Mouse (Mus musculus) hindbrain, embryonic 16.5 days (tissue): ENCODE data around the gene Cox16. TPM values are rescaled to one million over a fixed set of nuclear protein-coding genes. Genes with fewer than 3 reads are reported as not detected.
"Not testable (repeated sequence)": the region's sequence is repeated elsewhere in the genome, so short reads cannot be mapped to it uniquely, and the experiment has no call there.

Experiments
- ATAC-seq: fragments of 200-750 bp; cut with Nextera tagmentation; 2 replicates; pipeline ENCODE4 v1.8.0; 2017; ENCODE audit warnings: moderate TSS enrichment, moderate library complexity
- H3K27ac ChIP-seq: fragments of 300-500 bp; sonication (generic); 2 replicates; pipeline ENCODE4 v1.5.1; 2014; ENCODE audit warnings: low read depth, mild to moderate bottlenecking, control low read depth, low read length, moderate library complexity
- H3K27me3 ChIP-seq: fragments of 300-500 bp; sonication (generic); replicated peaks from 2 replicates; pipeline ENCODE4 v1.6.1; 2014; ENCODE audit warnings: low read length; ENCODE audit not compliant: control insufficient read depth, insufficient read depth
- H3K36me3 ChIP-seq: fragments of 300-500 bp; sonication (generic); 2 replicates; pipeline ENCODE4 v1.6.1; 2014; ENCODE audit warnings: mild to moderate bottlenecking, low read length, moderate library complexity, mixed read lengths; ENCODE audit not compliant: control insufficient read depth, insufficient read depth
- H3K4me1 ChIP-seq: fragments of 300-500 bp; sonication (generic); 2 replicates; pipeline ENCODE4 v1.6.1; 2014; ENCODE audit warnings: low read depth, low read length; ENCODE audit not compliant: control insufficient read depth, insufficient read depth
- H3K4me2 ChIP-seq: fragments of 300-500 bp; sonication (generic); 2 replicates; pipeline ENCODE4 v1.6.1; 2014; ENCODE audit warnings: mild to moderate bottlenecking, low read length, control low read depth, moderate library complexity
- H3K4me3 ChIP-seq: fragments of 300-500 bp; sonication (generic); 2 replicates; pipeline ENCODE4 v1.5.1; 2014; ENCODE audit warnings: mild to moderate bottlenecking, low read length, control low read depth, moderate library complexity
- H3K9ac ChIP-seq: fragments of 300-500 bp; sonication (generic); 2 replicates; pipeline ENCODE4 v1.6.1; 2014; ENCODE audit warnings: low read depth, mild to moderate bottlenecking, control low read depth, low read length, moderate library complexity
- H3K9me3 ChIP-seq: fragments of 300-500 bp; sonication (generic); 2 replicates; pipeline ENCODE4 v1.6.1; 2014; ENCODE audit warnings: mild to moderate bottlenecking, low read length, moderate library complexity; ENCODE audit not compliant: control insufficient read depth
- WGBS: fragments of 180-500 bp; shearing (Covaris S2); extraction: QIAGEN DNeasy Blood & Tissue Kit; methylation state at CpG from one replicate; pipeline ENCODE4 v1.1.7; 2014; 5-methylcytosine and 5-hydroxymethylcytosine counted together
- polyA plus RNA-seq: library from polyadenylated mRNA; unstranded; fragments of >200 nt; fragmentation: Nextera tagmentation; extraction: Ambion mirVana; gene quantifications from 2 replicates; pipeline ENCODE4 v1.2.1, GENCODE M21; 2015

Gene Cox16
- 104 and 113 TPM in 2 replicates for polyA plus RNA-seq

DNA sequence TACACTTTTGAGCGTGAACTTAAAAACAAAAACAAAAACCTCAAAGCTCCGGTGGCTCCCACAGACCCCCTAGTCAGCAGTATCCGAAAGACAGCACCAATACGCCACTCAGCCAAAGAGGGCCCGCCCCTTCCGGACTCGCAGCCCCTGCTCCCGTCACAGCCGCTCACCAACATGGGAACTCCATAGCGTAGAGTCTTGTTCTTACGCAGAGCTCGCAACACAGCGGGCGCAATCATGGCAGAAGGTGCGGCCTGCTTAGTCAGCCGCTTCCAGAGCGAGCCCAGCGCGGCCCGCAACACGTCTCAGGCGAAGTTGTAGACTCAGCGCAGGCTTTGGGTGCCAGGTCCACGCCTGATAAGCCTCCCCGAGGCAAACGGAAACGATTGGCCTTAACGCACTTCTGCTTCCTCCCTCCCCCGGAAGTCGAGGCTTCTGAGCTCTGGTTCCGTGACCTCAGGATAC, at the start of gene Cox16:
TSS of gene Cox16 (minus strand) at position 401 of the 465 bp plus-strand sequence.
- H3K27me3 ChIP-seq, result no peaks in the 10 kb centered on the region
- peak; percentile 98 for ATAC-seq
- H3K9ac ChIP-seq, result peak within 1 kb of the TSS; percentile 66
- no peaks in the 10 kb centered on the region for H3K9me3 ChIP-seq
- 1% methylated on average over 31 of the region's 31 CpGs for WGBS
- H3K4me3 ChIP-seq, result peak within 1 kb of the TSS; percentile 62
- H3K27ac ChIP-seq, result peak within 1 kb of the TSS; percentile 91
- peaks cover 3% of the 10 kb centered on the region for H3K4me1 ChIP-seq
- H3K4me2 ChIP-seq, result peak within 1 kb of the TSS; percentile 70
- no peaks in the 10 kb centered on the region for H3K36me3 ChIP-seq

GRCm38 (mm10) chr12:81533029-81533419, 48.1 kb upstream of the Cox16 start:
- Histone ChIP-seq H3K36me3 (no peaks in the 10 kb centered on the region), H3K9me3 (no peaks in the 10 kb centered on the region), H3K27ac (peak overlapping the region; percentile 86), H3K4me1 (peaks cover 12% of the 10 kb centered on the region), H3K4me3 (peak overlapping the region; percentile 90), H3K27me3 (no peaks in the 10 kb centered on the region), H3K4me2 (peak overlapping the region; percentile 71), H3K9ac (peak overlapping the region; percentile 90)
- ATAC-seq, result no peak; the same call in 1 of the 2 replicates
- 28% methylated on average over 4 of the region's 4 CpGs for WGBS

- H3K4me3 ChIP-seq, result peak within 1 kb of the TSS; percentile 90
- ATAC-seq, result peak; percentile 97
- H3K36me3 ChIP-seq, result no peaks in the 10 kb centered on the region
- H3K9ac ChIP-seq, result peak within 1 kb of the TSS; percentile 90
- no peaks in the 10 kb centered on the region for H3K9me3 ChIP-seq
- peak within 1 kb of the TSS; percentile 71 for H3K4me2 ChIP-seq
- H3K4me1 ChIP-seq, result peaks cover 12% of the 10 kb centered on the region
- no peaks in the 10 kb centered on the region for H3K27me3 ChIP-seq
- under 1% methylated on average over 46 of the region's 46 CpGs for WGBS
- H3K27ac ChIP-seq, result peak within 1 kb of the TSS; percentile 86
Observed at GRCm38 (mm10) chr12:81532316-81533028, 47.5 kb upstream of the Cox16 start, which contains the start of the genes Gm20498 and Synj2bp. Gene Gm20498, minus strand, starts transcription at chr12:81532905. Gene Synj2bp, minus strand, starts transcription at chr12:81532911.

DNA sequence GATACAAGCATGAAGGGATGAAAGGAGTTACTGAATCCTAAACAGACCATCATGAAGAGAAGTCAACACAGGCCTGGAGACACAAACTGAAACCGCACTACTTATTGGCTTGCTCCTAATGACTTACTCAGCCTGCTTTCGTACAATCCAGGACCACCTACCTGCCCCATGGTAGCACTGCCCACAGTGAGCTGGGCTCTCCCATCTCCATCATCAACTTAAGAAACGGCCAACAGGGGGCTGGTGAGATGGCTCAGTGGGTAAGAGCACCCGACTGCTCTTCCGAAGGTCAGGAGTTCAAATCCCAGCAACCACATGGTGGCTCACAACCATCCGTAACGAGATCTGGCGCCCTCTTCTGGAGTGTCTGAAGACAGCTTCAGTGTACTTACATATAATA, 45.7 kb upstream of the Cox16 start:
- peaks cover 12% of the 10 kb centered on the region for H3K4me1 ChIP-seq
- not testable (repeated sequence) for H3K9me3 ChIP-seq, H3K36me3 ChIP-seq, H3K4me3 ChIP-seq, H3K27ac ChIP-seq, H3K9ac ChIP-seq, H3K27me3 ChIP-seq, ATAC-seq
- WGBS, result 89% methylated on average over 5 of the region's 8 CpGs
- H3K4me2 ChIP-seq, result peak overlapping the region; percentile 27; the same call in 1 of the 2 replicates

GRCm38 (mm10) chr12:81496906-81497305, 12.0 kb upstream of the Cox16 start:
- not testable (repeated sequence) for H3K27me3 ChIP-seq, H3K27ac ChIP-seq, H3K36me3 ChIP-seq, H3K4me1 ChIP-seq, H3K4me3 ChIP-seq, ATAC-seq, H3K9ac ChIP-seq, H3K4me2 ChIP-seq, H3K9me3 ChIP-seq
- 95% methylated on average over 9 of the region's 9 CpGs for WGBS

- H3K4me2 ChIP-seq, result no peak overlapping the region
- no peak for ATAC-seq
Observed at GRCm38 (mm10) chr12:81490491-81490890, 5.6 kb upstream of the Cox16 start.

GRCm38 (mm10) chr12:81485311-81485710, 384 bp upstream of the Cox16 start:
- Histone ChIP-seq H3K9me3 (no peaks in the 10 kb centered on the region), H3K9ac (peak overlapping the region; percentile 66), H3K27ac (peak overlapping the region; percentile 91), H3K36me3 (no peaks in the 10 kb centered on the region), H3K27me3 (no peaks in the 10 kb centered on the region), H3K4me3 (peak overlapping the region; percentile 62), H3K4me1 (peaks cover 3% of the 10 kb centered on the region), H3K4me2 (peak overlapping the region; percentile 70)
- 45% methylated on average over 6 of the region's 6 CpGs for WGBS
- ATAC-seq, result peak; percentile 32; the same call in 1 of the 2 replicates

More at GRCm38 (mm10) chr12:81490491-81490890, 5.6 kb upstream of the Cox16 start:
- 90% methylated on average over 5 of the region's 5 CpGs for WGBS
- Histone ChIP-seq H3K9ac (no peak overlapping the region), H3K36me3 (no peaks in the 10 kb centered on the region), H3K4me1 (peaks cover under 1% of the 10 kb centered on the region; the same call in 1 of the 2 replicates), H3K4me3 (no peak overlapping the region), H3K27me3 (no peaks in the 10 kb centered on the region), H3K9me3 (no peaks in the 10 kb centered on the region), H3K27ac (no peak overlapping the region)

- Histone ChIP-seq H3K4me1 (peaks cover 3% of the 10 kb centered on the region), H3K27me3 (no peaks in the 10 kb centered on the region), H3K9me3 (no peaks in the 10 kb centered on the region), H3K4me3 (peak overlapping the region; percentile 62), H3K9ac (peak overlapping the region; percentile 66), H3K36me3 (no peaks in the 10 kb centered on the region), H3K27ac (peak overlapping the region; percentile 91; the same call in 1 of the 2 replicates), H3K4me2 (peak overlapping the region; percentile 70)
- no peak for ATAC-seq
- 2% methylated on average over 7 of the region's 7 CpGs for WGBS
Observed at GRCm38 (mm10) chr12:81484212-81484611, 715 bp downstream of the Cox16 start.

GRCm38 (mm10) chr12:81483656-81484055, 1.3 kb downstream of the Cox16 start:
- H3K9me3 ChIP-seq, result no peaks in the 10 kb centered on the region
- peak overlapping the region; percentile 70 for H3K4me2 ChIP-seq
- no peak for ATAC-seq
- 23% methylated on average over 17 of the region's 17 CpGs for WGBS
- peaks cover 3% of the 10 kb centered on the region for H3K4me1 ChIP-seq
- peak overlapping the region; percentile 62 for H3K4me3 ChIP-seq
- H3K27ac ChIP-seq, result no peak overlapping the region
- peak overlapping the region; percentile 51 for H3K9ac ChIP-seq
- no peaks in the 10 kb centered on the region for H3K27me3 ChIP-seq
- no peaks in the 10 kb centered on the region for H3K36me3 ChIP-seq
